Mouse (Mus musculus) heart, embryonic 11.5 days (tissue): Measurements from ENCODE around the gene Ctdspl. TPM values are rescaled to one million over a fixed set of nuclear protein-coding genes. Genes with fewer than 3 reads are reported as not detected.

ENCODE experiments used
- ATAC-seq: fragments of 200-750 bp; cut with Nextera tagmentation; replicated peaks from 2 replicates; pipeline ENCODE4 v1.8.0; 2017; ENCODE audit warnings: moderate library complexity; ENCODE audit not compliant: insufficient number of reproducible peaks, low FRiP score, low TSS enrichment
- H3K27ac ChIP-seq: fragments of 300-500 bp; sonication (generic); 2 replicates; pipeline ENCODE4 v1.5.1; 2014; ENCODE audit warnings: mild to moderate bottlenecking, low read depth, low read length
- H3K27me3 ChIP-seq: fragments of 300-500 bp; sonication (generic); 2 replicates; pipeline ENCODE4 v1.6.1; 2014; ENCODE audit warnings: mild to moderate bottlenecking, low read length, mixed read lengths; ENCODE audit not compliant: control insufficient read depth, insufficient read depth
- H3K36me3 ChIP-seq: fragments of 300-500 bp; sonication (generic); 2 replicates; pipeline ENCODE4 v1.6.1; 2014; ENCODE audit warnings: mild to moderate bottlenecking, low read length, moderate library complexity, mixed read lengths; ENCODE audit not compliant: control insufficient read depth, insufficient read depth
- H3K4me1 ChIP-seq: fragments of 300-500 bp; sonication (generic); 2 replicates; pipeline ENCODE4 v1.6.1; 2014; ENCODE audit warnings: low read length; ENCODE audit not compliant: control insufficient read depth, insufficient read depth
- H3K4me2 ChIP-seq: fragments of 300-500 bp; sonication (generic); 2 replicates; pipeline ENCODE4 v1.6.1; 2014; ENCODE audit warnings: mild to moderate bottlenecking, moderate library complexity
- H3K4me3 ChIP-seq: fragments of 300-500 bp; sonication (generic); 2 replicates; pipeline ENCODE4 v1.5.1; 2014; ENCODE audit warnings: low read depth, low read length
- H3K9ac ChIP-seq: fragments of 300-500 bp; sonication (generic); 2 replicates; pipeline ENCODE4 v1.6.1; 2014; ENCODE audit warnings: mild to moderate bottlenecking, low read depth, low read length, moderate library complexity
- H3K9me3 ChIP-seq: fragments of 300-500 bp; sonication (generic); replicated peaks from 2 replicates; pipeline ENCODE4 v1.6.1; 2016; ENCODE audit warnings: low read length; ENCODE audit not compliant: control insufficient read depth
- WGBS: fragments of 180-500 bp; shearing (Covaris S2); extraction: QIAGEN DNeasy Blood & Tissue Kit; methylation state at CpG from one replicate; pipeline ENCODE4 v1.1.7; 2014; ENCODE audit not compliant: insufficient replicate concordance; 5-methylcytosine and 5-hydroxymethylcytosine counted together
- polyA plus RNA-seq: library from polyadenylated mRNA; unstranded; fragments of >200 nt; fragmentation: Nextera tagmentation; extraction: Ambion mirVana; gene quantifications from 2 replicates; pipeline ENCODE4 v1.2.1, GENCODE M21; 2014

The Ctdspl gene
- polyA plus RNA-seq, 1 experiment from 2014 or later: 10.5 TPM

GRCm38 (mm10) chr9:119064296-119064695 is 138.0 kb downstream of the Ctdspl start:
- Histone ChIP-seq H3K36me3 (no peaks in the 10 kb centered on the region), H3K9me3 (no peaks in the 10 kb centered on the region), H3K4me3 (no peak overlapping the region), H3K4me1 (peaks cover 4% of the 10 kb centered on the region), H3K27me3 (no peaks in the 10 kb centered on the region), H3K27ac (no peak overlapping the region), H3K9ac (no peak overlapping the region), H3K4me2 (no peak overlapping the region)
- 55% methylated on average over 4 of the region's 4 CpGs for WGBS
- ATAC-seq: no peak

DNA sequence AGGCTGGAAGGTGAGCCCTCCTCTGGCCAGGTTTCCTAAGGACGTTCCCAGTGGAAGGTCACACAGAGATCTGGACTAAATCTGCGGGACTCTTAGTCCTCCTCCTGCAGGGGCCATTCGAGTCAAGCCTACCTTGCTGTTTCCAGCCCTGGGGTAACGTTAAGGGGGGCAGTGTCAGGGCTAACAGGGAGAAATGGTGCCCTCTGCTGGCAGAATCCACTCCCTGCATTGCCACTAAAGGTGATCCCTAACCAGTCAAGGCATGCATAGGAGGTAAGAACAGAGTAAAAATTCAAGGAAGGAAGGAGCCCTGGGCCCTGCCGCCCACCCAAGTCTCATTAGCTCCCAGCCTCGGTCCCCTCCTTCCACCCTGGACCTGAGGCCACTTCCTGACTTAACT is 141.3 kb downstream of the Ctdspl start:
- no peaks in the 10 kb centered on the region for H3K27me3 ChIP-seq
- no peak overlapping the region for H3K27ac ChIP-seq
- no peaks in the 10 kb centered on the region for H3K9me3 ChIP-seq
- H3K36me3 ChIP-seq: peaks cover 7% of the 10 kb centered on the region; the same call in 1 of the 2 replicates
- 3% methylated on average over 6 of the region's 6 CpGs for WGBS
- no peak overlapping the region for H3K4me3 ChIP-seq
- peaks cover 7% of the 10 kb centered on the region for H3K4me1 ChIP-seq
- no peak for ATAC-seq
- no peak overlapping the region for H3K4me2 ChIP-seq
- no peak overlapping the region for H3K9ac ChIP-seq

- Histone ChIP-seq H3K27me3 (no peaks in the 10 kb centered on the region), H3K4me1 (peaks cover 9% of the 10 kb centered on the region), H3K9me3 (no peaks in the 10 kb centered on the region), H3K4me3 (no peak overlapping the region), H3K4me2 (no peak overlapping the region), H3K36me3 (peaks cover 7% of the 10 kb centered on the region; the same call in 1 of the 2 replicates), H3K9ac (no peak overlapping the region), H3K27ac (no peak overlapping the region)
- 85% methylated on average over 11 of the region's 11 CpGs for WGBS
- no peak for ATAC-seq
Measured at GRCm38 (mm10) chr9:119068266-119068665, 142.0 kb downstream of the Ctdspl start.

DNA sequence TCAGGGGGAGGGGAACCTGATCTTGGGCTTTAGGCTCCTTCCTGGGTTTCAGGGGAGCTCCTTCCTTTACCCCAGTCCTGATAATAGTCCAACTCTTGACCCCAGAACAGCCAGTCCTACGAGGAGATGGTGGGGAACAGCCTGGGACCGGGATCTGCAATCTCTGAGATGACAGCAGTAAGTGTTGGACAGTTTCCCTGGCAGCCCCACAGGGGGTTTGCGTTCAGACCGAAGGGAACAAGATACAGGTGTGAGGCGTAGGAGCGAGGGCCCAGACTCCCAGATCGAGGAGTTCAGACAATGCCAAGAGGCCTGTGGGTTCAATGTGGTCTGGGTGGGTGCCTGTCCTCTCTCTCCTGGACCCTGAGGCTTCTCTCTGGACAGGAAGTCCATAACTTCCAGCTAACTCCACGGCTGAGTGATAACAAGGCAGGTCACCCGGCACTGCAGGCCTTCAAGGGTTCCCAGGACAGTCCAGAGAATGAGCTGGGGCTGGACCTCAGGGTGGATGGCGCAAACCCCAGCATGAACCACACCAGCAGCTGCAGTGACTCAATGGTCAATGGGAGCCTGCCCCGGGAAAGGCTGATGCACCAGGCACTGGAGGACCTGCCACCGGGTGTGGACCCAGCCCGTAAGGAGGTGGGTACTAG is 144.0 kb downstream of the Ctdspl start:
- no peak overlapping the region for H3K9ac ChIP-seq
- peaks cover 9% of the 10 kb centered on the region; the same call in 1 of the 2 replicates for H3K4me1 ChIP-seq
- WGBS: 61% methylated on average over 13 of the region's 13 CpGs
- no peak overlapping the region for H3K4me3 ChIP-seq
- H3K4me2 ChIP-seq: no peak overlapping the region
- H3K27me3 ChIP-seq: no peaks in the 10 kb centered on the region
- no peaks in the 10 kb centered on the region for H3K9me3 ChIP-seq
- no peak overlapping the region for H3K27ac ChIP-seq
- ATAC-seq: no peak
- peaks cover 9% of the 10 kb centered on the region; the same call in 1 of the 2 replicates for H3K36me3 ChIP-seq

DNA sequence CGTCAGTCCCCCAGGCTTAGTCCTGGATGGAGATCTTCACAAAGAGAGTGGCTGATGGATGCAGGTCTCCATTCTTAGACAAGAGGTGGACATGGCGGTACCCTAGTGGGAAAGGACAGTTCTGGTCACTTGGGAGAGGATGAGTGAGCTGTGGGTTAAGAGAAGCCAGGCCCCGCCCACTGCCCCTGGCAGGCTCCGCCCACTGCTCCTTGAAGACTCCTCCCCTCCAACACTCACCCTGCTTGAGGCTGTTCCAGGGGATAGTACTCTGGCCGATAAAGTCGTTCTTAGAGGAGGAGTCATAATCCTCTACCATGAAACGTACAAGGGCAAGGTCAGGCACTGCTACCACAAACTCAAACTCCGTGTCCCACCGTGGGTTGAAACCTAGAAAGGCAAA is 145.5 kb downstream of the Ctdspl start:
- H3K4me3 ChIP-seq: no peak overlapping the region
- WGBS: 57% methylated on average over 9 of the region's 9 CpGs
- H3K27me3 ChIP-seq: no peaks in the 10 kb centered on the region
- ATAC-seq: no peak
- H3K27ac ChIP-seq: no peak overlapping the region
- no peaks in the 10 kb centered on the region for H3K9me3 ChIP-seq
- peaks cover 15% of the 10 kb centered on the region for H3K36me3 ChIP-seq
- no peak overlapping the region for H3K4me2 ChIP-seq
- H3K9ac ChIP-seq: no peak overlapping the region
- peaks cover 16% of the 10 kb centered on the region for H3K4me1 ChIP-seq

- no peaks in the 10 kb centered on the region for H3K27me3 ChIP-seq
- H3K4me1 ChIP-seq: peaks cover 16% of the 10 kb centered on the region
- 69% methylated on average over 15 of the region's 15 CpGs for WGBS
- no peak overlapping the region for H3K4me2 ChIP-seq
- no peaks in the 10 kb centered on the region for H3K9me3 ChIP-seq
- peaks cover 15% of the 10 kb centered on the region for H3K36me3 ChIP-seq
- no peak for ATAC-seq
- H3K27ac ChIP-seq: no peak overlapping the region
- no peak overlapping the region for H3K4me3 ChIP-seq
- H3K9ac ChIP-seq: no peak overlapping the region
Measured at GRCm38 (mm10) chr9:119073184-119073895, 147.1 kb downstream of the Ctdspl start.

GRCm38 (mm10) chr9:119075685-119076084 is 149.4 kb downstream of the Ctdspl start:
- WGBS: 59% methylated on average over 16 of the region's 16 CpGs
- peaks cover 12% of the 10 kb centered on the region; the same call in 1 of the 2 replicates for H3K4me1 ChIP-seq
- no peak for ATAC-seq
- no peak overlapping the region for H3K9ac ChIP-seq
- H3K36me3 ChIP-seq: peaks cover 15% of the 10 kb centered on the region
- no peaks in the 10 kb centered on the region for H3K9me3 ChIP-seq
- no peaks in the 10 kb centered on the region for H3K27me3 ChIP-seq
- H3K27ac ChIP-seq: no peak overlapping the region
- H3K4me2 ChIP-seq: 0 out of 2 replicates have a peak overlapping the region, but pooled peaks have one; percentile 5
- H3K4me3 ChIP-seq: no peak overlapping the region

DNA sequence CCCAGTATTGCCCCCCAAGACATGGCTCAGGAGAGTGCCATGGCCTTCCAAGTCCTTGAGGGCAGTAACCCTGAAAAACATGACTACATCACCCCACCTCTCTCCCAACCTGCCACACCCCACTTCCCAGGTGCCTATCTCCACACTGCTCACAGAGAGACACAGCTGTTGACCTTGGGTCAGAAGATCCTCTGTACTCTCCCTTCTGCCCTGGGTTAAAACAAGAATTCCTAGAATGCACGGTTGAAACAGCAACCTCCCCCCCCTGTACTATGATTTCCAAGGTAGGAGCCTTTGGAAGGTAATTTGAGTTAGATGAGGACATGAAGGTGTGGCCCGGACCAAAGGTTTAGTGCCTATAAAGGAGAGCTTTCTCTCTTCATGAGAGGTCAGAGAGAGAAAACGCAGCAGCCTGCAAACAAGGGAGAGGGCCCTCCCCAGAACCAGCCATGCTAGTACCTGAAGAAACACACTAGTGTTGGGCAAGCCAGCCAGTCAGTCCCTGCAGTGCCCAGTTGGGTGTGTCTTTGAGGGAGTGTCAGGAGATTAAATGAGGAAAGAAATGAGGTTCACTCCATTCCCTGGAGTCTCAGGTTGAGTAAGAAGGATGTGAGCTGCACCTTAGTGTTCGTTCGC is 153.9 kb downstream of the Ctdspl start:
- no peak for ATAC-seq
- Histone ChIP-seq H3K9ac (no peak overlapping the region), H3K36me3 (peaks cover 6% of the 10 kb centered on the region), H3K27me3 (no peaks in the 10 kb centered on the region), H3K27ac (no peak overlapping the region), H3K9me3 (no peaks in the 10 kb centered on the region), H3K4me1 (peaks cover 22% of the 10 kb centered on the region), H3K4me3 (no peak overlapping the region), H3K4me2 (no peak overlapping the region)
- 75% methylated on average over 5 of the region's 5 CpGs for WGBS
